Mouse (Mus musculus): Measurements from ENCODE around the gene Sft2d2.

The Sft2d2 gene

GRCm38 (mm10) chr1:165133279-165133678 is 61.0 kb downstream of the Sft2d2 start:
- DNase-seq (ENCODE audit: low spot score): no peak

- DNase-seq (ENCODE audit: low spot score): peak; percentile 82
Observed at GRCm38 (mm10) chr1:165132187-165132877, 61.9 kb downstream of the Sft2d2 start.

GRCm38 (mm10) chr1:165129573-165129972 is 64.7 kb downstream of the Sft2d2 start:
- no peak for DNase-seq (ENCODE audit: low spot score)

Measured in embryo, embryonic 10 days (tissue).